Mouse (Mus musculus) kidney, postnatal 25 days (tissue): ENCODE results near the gene Olfr1243.
"Not testable (repeated sequence)": the region's sequence is repeated elsewhere in the genome, so short reads cannot be mapped to it uniquely, and the experiment has no call there.

ENCODE experiments used
- DNase-seq, 2 experiments: peaks; one replicate each; pipeline ENCODE4 v3.0.0; 2021; ENCODE audit warnings: mixed read lengths in 2 of 2

The Olfr1243 gene

GRCm38 (mm10) chr2:89531387-89531786, at the start of gene Olfr1243:
Gene Olfr1243 (minus strand): TSS chr2:89531487.
- no peak for DNase-seq

- no peak for DNase-seq
These were observed 47.1 kb upstream of the Olfr1243 start, which contains the start of gene Olfr1245 for GRCm38 (mm10) chr2:89578347-89578746. Gene Olfr1245 (minus strand): TSS chr2:89578447.

- DNase-seq, result not testable (repeated sequence)
These were observed 31.4 kb upstream of the Olfr1243 start for GRCm38 (mm10) chr2:89562706-89563105.

- DNase-seq, result no peak
These were observed 13.2 kb upstream of the Olfr1243 start for GRCm38 (mm10) chr2:89544516-89544915.

GRCm38 (mm10) chr2:89539923-89540322, 8.6 kb upstream of the Olfr1243 start:
- no peak for DNase-seq

- no peak for DNase-seq
These were observed 33.1 kb downstream of the Olfr1243 start, which contains the start of gene Olfr1242 for GRCm38 (mm10) chr2:89498235-89498634. Gene Olfr1242 (minus strand): TSS chr2:89498335.

- DNase-seq, result no peak
These were observed 44.3 kb downstream of the Olfr1243 start, which contains the start of gene Olfr1241 for GRCm38 (mm10) chr2:89487026-89487425. Gene Olfr1241 (minus strand): TSS chr2:89487126.
